Mouse (Mus musculus) right cerebral cortex, postnatal 4 days (tissue): ENCODE data around the gene Gm8212.
"Not testable (repeated sequence)": the region's sequence is repeated elsewhere in the genome, so short reads cannot be mapped to it uniquely, and the experiment has no call there.

Experiments
- DNase-seq: peaks from one replicate; pipeline ENCODE4 v3.0.0-alpha.2; 2022

Gm8212 gene

GRCm38 (mm10) chr14:44197361-44197760 is at the start of gene Gm8212:
Gene Gm8212 (plus strand): TSS chr14:44197661.
- DNase-seq = not testable (repeated sequence)

GRCm38 (mm10) chr14:44213154-44213553 is 15.7 kb downstream of the Gm8212 start, which contains the start of gene 4930503E14Rik:
Gene 4930503E14Rik (minus strand): TSS chr14:44213254.
- not testable (repeated sequence) for DNase-seq

GRCm38 (mm10) chr14:44248039-44248438 is 50.6 kb downstream of the Gm8212 start:
- DNase-seq = no peak
